Mouse (Mus musculus) cortical plate, adult 2 months (tissue): ENCODE measurements at regions not wholly inside any gene's neighbourhood (a gene's known extent, or its start where the extent isn't known, plus 50 kb on each side); places are given as distances from the start of the nearest gene placed in this dataset.

Experiments
- CTCF ChIP-seq: fragments of 200-500 bp; IDR thresholded peaks from 2 replicates; pipeline ENCODE4 v1.5.1; 2011; ENCODE audit warnings: mild to moderate bottlenecking, control low read depth, low read length; ENCODE audit not compliant: insufficient read depth; ENCODE audit errors: extremely low read depth
- POLR2A ChIP-seq: fragments of 200-500 bp; IDR thresholded peaks from 2 replicates; pipeline ENCODE4 v1.6.1; 2011; ENCODE audit warnings: mild to moderate bottlenecking, low read length, control low read depth; ENCODE audit not compliant: insufficient read depth; ENCODE audit errors: extremely low read depth

- TF ChIP-seq CTCF (no peak), POLR2A (no peak)
Measured at GRCm38 (mm10) chr12:92246790-92247451, 398.0 kb upstream of the Sel1l start.
